Mouse (Mus musculus): ENCODE data around the gene Mcemp1. TPM values are rescaled to one million over a fixed set of nuclear protein-coding genes. Genes with fewer than 3 reads are reported as not detected.

The Mcemp1 gene
- total RNA-seq, 1 experiment from 2014 or later: 0.27 TPM

DNA sequence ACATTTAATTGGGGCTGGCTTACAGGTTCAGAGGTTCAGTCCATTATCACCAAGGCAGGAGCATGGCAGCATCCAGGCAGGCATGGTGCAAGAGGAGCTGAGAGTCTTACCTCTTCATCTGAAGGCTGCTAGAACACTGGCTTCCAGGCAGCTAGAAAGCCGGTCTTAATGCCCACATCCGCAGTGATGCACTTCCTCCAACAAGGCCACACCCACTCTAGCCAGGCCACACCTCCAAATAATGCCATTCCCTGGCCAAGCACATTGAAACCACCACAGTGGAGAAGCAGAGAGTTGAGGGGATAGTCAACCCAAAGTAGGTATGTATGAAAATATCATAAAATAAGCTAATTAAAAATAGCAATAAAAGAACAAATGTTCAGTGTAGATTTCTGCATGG is 4.8 kb downstream of the Mcemp1 start:
- ATAC-seq (replicated peaks; ENCODE audit: low read depth, poor library complexity, severe bottlenecking): peak; percentile 50

DNA sequence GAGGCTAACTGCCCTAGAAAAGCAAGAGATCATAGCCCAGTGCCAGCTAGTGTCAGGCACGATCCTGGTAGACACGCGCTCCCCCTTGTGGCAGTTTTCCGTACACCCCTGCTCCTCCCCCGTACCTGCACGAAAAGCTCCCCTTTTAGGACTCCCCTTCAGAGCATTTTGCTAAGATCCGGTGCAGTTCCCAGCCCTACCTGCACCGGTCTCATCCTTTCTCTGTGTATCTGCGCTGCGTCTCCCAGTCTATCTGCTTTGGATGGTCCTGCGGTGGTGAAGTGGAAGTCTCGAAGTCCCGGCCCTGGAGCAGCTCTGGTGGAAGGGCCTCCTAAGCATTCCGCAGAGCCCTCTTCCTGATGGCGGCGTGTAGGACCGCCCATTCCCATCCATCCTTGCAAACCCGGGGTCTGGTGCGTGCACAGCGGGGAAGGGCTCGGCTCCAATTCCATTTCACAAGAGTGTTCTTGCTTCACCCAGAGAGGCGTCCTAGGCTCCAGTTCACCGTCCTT is 6.5 kb downstream of the Mcemp1 start, which contains the start of gene Fcor:
Gene Fcor (minus strand): TSS at position 383 of the 512 bp plus-strand sequence.
- peak; percentile 70 for ATAC-seq (replicated peaks; ENCODE audit: low read depth, poor library complexity, severe bottlenecking)

DNA sequence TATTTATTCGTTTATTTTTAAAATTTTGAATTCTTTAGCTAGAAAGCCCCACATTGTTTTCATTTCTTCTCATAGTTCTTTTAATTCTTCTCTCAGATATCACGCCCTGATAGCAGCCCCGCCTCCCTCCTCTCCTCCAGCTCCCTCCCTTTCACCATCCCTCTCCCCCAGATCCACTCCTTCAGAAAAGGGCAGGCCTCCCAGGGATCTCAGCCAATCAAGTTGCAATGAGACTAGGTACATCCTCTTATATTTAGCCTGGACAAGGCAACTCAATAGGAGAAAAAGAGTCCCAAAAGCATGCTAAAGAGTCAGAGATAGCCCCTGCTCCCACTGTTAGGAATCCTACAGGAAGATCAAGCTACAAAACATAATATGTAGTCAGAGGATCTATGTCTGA is 9.1 kb downstream of the Mcemp1 start:
- no peak for ATAC-seq (replicated peaks; ENCODE audit: low read depth, poor library complexity, severe bottlenecking)

DNA sequence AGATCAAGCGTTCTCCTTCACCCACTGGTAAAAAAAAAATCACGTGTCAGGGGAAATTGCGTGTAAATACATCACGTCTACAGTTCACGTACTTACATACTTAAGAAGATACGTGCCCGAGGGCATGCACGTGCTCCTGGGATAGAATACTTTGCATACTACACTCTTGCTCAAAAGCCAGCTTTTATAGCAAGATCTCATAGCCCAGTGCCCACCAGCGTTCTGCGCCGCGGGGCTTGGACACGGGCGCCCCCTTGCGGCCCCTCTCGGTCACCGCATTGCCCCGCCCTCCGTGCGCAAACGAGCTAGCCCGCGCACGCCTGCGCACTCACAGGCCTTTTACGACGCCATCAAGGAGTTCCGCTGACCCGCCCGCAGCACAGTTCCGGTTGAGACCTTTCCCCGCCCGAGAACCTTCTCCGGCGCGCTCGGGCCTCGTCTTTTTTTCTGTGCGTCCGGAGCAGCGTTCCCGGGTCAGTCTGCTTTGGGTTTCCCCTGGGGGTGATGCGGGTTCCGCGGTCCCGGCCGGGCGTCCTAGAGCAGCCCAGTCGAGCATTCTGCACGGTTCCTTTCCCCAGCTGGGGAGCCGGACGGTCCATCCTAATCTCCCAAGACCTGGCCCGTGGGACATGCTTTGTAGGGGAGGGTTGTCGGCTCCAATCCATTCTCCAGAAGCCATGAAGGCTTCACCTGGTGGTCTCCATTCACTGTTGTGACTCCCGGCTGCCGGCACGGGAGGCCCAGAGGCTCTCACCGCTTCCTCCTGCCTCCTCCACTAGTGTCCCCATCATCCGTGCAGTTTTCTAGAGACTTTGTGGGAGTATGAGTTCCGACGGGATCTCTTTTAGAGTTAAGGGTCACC is 10.8 kb downstream of the Mcemp1 start, which contains the start of gene Trappc5:
Gene Trappc5 (plus strand): TSS at position 169 of the 862 bp plus-strand sequence.
- ATAC-seq (replicated peaks; ENCODE audit: low read depth, poor library complexity, severe bottlenecking): peak; percentile 74

DNA sequence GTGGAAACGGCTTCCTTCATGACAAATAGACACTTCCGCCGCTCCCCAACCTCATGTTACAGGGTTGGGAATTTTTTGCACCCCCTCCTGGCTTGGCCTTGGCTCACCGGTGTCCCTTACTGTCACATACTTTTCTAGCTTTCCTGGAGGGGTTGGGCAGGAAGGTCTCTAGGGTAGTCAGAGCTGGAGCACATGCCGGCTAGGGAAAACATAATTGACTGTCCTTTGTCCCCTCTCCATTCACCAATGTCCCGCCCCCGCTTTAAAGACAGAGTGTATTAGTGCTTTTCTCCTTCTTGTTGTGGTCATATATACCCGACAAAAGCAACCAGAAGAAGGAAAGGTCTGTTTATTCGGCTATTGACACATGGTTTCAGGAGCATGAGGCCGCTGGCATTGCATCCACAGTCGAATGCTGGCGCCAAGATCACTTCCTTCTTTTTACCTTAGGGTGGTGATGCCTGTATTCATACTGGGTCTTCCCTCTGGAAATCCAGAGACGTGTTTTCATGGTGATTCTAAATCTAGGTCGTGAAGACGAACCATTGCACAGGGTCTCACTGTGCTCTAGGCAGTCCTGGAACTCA is 11.5 kb downstream of the Mcemp1 start:
- peak; percentile 39 for ATAC-seq (replicated peaks; ENCODE audit: low read depth, poor library complexity, severe bottlenecking)

DNA sequence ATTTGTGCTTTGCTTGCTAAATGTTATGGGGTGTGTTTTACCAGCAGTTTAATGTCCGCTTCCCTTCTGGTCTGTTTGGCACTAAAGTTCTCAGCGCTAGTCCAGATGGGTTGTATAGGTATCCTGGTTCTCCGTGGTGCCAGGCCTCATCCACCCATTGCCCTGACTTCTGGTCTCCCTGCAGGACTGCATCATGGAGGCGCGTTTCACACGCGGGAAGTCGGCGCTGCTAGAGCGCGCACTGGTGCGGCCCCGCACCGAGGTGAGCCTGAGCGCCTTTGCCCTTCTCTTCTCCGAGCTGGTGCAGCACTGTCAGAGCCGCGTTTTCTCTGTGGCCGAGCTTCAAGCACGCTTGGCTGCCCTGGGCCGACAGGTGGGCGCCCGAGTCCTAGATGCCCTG is 13.3 kb downstream of the Mcemp1 start:
- ATAC-seq (replicated peaks; ENCODE audit: low read depth, poor library complexity, severe bottlenecking): no peak

DNA sequence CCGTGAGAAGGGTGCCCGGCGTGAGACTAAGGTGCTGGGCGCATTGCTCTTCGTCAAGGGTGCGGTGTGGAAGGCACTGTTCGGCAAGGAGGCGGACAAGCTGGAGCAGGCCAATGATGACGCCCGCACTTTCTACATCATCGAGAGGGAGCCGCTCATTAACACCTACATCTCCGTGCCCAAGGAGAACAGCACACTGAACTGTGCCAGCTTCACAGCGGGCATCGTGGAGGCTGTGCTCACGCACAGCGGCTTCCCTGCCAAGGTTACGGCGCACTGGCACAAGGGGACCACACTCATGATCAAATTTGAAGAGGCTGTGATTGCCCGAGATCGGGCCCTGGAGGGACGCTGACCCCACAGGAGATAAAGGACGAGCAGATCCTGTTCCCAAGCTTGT is 13.7 kb downstream of the Mcemp1 start:
- no peak for ATAC-seq (replicated peaks; ENCODE audit: low read depth, poor library complexity, severe bottlenecking)

DNA sequence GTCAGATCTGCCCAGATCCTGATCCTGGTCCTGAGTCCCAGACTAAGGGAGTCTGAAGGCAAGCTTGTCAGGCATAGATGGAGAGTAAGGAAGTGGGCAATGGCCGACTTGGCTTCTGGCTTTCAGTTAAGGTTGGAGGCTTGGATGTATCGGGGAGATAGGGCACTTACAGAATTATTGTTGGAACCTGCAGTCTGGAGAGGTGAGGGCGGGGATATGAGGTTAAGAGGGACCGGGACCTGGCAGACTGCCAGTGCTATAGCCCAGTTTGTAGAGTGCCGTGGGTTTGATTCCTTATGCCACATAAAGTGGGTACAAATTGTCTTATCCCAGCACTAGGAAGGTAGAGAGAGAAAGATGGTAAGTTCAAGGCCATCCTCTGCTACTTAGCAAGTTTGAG is 14.1 kb downstream of the Mcemp1 start:
- ATAC-seq (replicated peaks; ENCODE audit: low read depth, poor library complexity, severe bottlenecking): no peak

DNA sequence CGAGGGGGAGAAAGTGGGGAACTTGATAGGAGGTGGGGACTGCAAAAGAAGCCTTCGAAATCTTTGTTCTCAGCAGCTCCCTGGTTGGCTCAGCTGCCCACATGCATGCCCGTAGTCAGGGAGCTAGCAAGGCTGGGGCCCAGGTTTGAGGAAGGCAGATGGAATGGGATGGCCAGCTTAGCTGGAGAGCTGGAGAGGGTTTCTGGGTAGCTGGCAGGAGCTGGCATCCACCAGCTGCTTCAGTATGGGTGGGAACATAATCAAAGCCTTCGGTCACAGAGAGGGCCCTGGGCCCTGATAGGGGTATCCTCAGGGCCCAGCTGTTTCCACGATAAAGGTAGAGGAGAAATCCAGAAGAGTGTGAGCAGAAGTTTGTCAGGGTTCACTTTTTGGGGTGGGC is 16.9 kb downstream of the Mcemp1 start:
- no peak for ATAC-seq (replicated peaks; ENCODE audit: low read depth, poor library complexity, severe bottlenecking)

DNA sequence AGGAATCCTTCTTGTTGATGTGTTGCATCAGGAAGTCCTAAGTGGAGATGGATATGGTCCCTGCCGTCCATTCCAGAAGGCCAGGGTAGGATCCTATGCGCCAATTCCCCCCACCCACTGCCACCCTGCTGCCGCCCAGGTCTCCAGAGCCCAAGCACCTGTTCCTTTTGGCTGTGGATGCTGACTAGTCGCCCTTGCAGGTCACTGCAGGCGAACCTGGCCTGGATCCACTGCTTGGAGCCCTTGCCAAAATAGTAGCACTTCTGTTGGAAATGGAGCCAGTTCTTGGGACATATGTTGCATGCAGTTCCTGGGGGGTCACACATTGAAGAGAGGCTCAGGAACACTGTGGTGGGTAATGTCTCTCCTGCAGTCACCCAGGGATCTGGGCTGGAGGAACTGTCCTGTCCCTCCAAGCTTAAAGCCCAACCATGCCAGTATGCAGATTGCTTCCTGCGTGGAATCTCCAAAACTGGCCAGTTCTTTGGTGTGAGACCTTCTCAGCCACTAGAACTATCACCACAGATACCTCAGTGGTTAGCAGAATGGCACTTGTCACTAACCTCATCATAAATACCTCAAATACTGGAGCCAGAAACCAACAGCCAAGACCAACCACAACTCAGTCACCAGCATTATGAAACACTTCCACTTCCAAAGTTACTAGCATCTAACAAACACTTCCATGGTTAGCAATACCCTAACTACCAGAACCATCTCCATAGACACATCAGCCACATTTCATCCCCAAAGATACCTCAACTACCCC is 18.0 kb downstream of the Mcemp1 start:
- peak; percentile 51 for ATAC-seq (replicated peaks; ENCODE audit: low read depth, poor library complexity, severe bottlenecking)

DNA sequence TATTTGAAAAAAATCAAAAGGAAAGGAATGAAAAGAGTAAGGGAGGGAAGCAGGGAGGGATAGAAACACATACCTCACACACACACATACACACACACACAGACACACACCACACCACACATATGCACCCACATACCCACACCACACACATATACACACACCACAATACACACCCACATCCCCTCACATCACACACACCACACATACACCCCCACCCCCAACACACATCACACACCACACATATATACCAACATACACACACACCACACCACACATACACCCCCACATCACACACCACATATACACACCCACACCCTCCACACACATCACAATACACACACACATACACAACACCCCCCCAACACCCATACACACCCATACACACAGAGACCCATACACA is 19.0 kb downstream of the Mcemp1 start:
- no peak for ATAC-seq (replicated peaks; ENCODE audit: low read depth, poor library complexity, severe bottlenecking)

DNA sequence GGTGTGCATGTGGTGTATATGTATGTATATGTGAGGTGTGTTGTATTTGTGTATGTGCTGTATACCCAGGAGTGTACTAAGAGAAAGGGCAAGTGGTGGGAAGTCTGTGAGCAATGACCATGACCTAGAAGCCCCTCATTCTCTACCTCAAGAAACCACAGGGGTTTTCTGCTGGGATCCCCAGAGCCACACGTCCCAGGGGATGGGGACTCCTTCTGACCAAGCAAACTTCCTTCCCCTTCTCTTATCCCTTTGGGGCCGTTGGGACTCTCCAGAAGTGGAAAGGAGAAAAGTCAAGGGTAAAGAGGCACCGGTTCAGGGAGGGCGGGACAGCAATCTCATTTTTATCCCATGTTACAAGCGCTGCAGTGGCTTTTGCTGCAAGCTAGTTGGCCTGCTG is 19.9 kb downstream of the Mcemp1 start:
- ATAC-seq (replicated peaks; ENCODE audit: low read depth, poor library complexity, severe bottlenecking): no peak

DNA sequence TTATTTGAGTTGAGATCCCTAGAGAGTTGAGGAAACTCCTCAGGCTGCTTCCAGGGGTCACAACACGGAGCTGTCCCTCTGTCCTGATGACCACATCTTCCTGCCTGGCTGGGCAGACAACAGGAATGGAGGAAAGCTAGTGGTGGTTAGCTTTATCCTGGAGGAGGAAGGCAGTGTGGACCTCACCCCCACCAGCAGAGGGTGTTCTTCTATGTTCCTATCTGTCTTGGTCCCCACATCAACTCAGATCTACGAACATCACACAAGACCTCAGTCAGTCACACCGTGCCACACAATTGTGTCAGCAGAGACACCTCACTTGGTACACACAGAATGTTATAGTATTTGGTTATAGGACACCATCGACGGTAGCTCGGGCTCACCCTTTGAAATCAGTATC is 22.0 kb downstream of the Mcemp1 start:
- peak; percentile 57 for ATAC-seq (replicated peaks; ENCODE audit: low read depth, poor library complexity, severe bottlenecking)

DNA sequence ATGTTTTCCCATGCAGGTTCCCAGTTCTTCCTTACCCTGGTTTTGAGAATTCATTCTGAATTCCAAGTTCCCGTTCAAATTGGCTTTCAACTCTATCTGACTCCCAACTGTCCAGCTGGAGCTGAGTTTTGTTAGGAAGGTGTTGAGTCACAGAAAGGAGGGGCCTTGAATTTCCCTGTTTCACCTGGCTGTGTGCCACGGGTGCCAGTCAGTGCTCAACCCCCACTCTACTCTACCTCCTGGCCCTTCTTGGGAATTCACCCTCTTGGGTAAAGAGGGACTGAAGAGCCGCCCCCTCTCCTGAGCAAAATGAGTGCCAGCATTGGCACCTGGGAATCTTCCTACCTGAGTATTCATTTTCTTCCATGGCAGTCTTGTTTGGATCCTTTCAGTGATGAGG is 25.2 kb downstream of the Mcemp1 start:
- no peak for ATAC-seq (replicated peaks; ENCODE audit: low read depth, poor library complexity, severe bottlenecking)

DNA sequence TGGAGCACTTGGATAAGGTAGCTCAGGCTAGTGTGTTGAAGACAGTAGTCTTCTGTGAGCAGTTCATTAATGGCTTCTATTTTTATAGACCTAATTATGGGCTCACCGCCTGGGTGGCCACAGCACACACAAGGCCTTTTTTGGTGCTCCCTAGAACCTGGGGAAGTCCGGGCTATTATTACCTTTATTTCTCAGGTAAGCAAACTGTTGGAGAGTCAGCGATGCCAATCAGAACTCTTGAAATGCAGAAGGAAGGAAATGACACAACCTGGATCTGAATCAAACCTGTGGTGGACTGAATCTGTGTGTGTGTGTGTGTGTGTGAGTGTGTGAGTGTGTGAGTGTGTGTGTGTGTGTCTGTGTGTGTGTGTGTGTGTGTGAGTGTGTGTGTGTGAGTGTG is 28.6 kb downstream of the Mcemp1 start, which contains the start of gene Fcer2a:
Gene Fcer2a (minus strand): TSS at position 55 of the 400 bp plus-strand sequence.
- ATAC-seq (replicated peaks; ENCODE audit: low read depth, poor library complexity, severe bottlenecking): no peak

DNA sequence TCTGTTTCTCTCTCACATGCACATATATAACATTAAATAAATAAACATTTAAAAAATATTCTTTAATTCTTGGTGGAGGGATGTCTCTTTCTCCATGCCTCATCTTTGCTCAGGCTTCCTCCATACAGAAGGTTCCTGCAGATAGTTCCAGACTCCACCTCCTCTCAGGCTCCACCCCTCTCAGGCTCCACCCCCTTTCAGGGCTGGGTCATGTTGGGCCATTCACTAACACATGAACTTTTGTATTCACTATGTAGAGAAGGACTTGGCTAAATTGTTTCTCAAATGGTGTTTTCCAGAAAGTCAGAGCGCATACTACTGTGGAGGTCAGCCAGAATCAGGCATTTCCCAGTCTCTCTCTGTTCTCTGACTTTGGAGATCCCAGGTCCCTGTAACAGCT is 35.9 kb downstream of the Mcemp1 start:
- peak; percentile 85 for ATAC-seq (replicated peaks; ENCODE audit: low read depth, poor library complexity, severe bottlenecking)

DNA sequence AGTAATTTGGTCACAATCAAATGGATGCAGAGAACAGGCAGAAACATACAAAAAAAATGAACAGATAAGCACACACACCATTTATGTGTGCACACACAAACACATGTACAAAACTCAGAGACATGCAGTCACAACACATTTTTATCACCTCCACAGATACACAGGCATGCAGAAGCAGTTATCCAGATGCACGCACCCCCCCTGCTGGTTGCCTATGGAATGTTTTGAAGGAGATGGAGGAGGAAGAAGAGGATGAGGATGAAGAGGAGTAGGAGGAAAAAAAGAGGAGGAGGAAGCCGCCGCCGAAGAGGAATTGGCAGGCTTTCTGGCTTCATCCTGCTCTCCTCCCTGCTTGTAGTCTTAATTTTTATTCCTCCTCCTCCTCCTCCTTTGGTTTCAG is 40.2 kb downstream of the Mcemp1 start:
- ATAC-seq (replicated peaks; ENCODE audit: low read depth, poor library complexity, severe bottlenecking): peak; percentile 55

DNA sequence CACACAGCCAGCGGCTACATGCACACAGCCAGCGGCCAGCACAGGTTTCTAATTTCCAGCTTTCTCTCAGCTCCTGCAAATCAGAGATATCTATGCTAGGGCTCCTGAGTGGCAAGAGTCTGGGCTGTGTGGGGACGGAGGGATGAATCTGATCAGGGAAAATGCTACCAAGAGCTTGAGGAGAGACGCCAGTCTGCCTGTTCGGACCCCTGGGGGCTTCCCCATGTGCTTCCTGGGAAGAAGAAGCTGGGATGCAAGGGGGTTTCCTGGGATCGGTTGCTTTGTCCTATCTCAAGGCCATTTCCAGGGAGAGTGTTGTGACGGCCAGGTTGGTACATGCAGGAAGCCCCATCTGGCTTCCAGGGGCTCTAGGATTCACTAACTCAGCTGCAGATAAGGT is 42.1 kb downstream of the Mcemp1 start:
- ATAC-seq (replicated peaks; ENCODE audit: low read depth, poor library complexity, severe bottlenecking): no peak

DNA sequence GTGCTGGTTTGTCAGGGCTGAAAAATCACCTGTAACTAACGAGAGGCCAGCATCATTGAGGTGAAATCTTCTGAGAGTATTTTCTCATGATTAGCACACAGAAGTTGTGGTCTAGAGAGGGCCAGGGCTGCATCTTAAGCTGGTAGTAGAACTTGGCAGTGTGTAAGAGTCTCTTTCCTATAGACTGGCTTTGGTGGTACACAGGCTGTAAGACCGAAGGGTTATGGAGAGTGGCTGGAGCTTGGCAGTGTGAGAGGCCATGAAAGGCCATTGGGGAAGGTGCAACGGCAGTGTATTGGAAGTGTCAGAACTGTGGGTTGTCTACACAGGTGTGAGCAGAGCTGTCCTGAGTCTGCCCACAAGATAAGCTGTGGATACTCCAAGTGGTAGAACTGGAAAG is 44.8 kb downstream of the Mcemp1 start:
- no peak for ATAC-seq (replicated peaks; ENCODE audit: low read depth, poor library complexity, severe bottlenecking)

DNA sequence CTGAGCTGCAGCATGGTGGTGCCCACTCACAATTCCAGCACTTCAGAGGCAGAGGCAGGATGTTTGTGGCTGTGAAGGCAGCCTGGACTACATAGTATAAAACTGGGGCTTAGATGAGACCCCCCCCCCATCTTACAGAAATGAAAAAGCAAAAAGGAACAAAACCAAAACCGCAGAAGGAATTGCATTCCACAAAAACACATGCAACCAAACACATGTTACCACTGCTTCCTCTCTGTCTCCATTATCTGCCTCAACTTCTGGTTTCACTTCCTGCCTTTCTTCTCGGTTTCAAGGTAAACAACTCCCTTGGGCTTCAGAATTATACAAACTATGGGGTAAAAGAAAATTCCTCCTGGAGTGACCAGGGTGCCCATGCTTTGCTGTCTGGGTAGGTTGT is 46.1 kb downstream of the Mcemp1 start:
- ATAC-seq (replicated peaks; ENCODE audit: low read depth, poor library complexity, severe bottlenecking): peak; percentile 93
